Mouse (Mus musculus) olfactory bulb, adult 2 months (tissue): ENCODE results near the gene Ddx58. TPM values are rescaled to one million over a fixed set of nuclear protein-coding genes. Genes with fewer than 3 reads are reported as not detected.

ENCODE experiments used
- H3K27ac ChIP-seq: fragments of 200-500 bp; 2 replicates; pipeline ENCODE4 v1.5.1; 2012; ENCODE audit warnings: low read depth, low read length; ENCODE audit not compliant: insufficient read depth
- H3K4me1 ChIP-seq: fragments of 200-500 bp; 2 replicates; pipeline ENCODE4 v1.6.1; 2012; ENCODE audit warnings: low read length; ENCODE audit not compliant: control insufficient read depth, insufficient read depth
- H3K4me3 ChIP-seq: fragments of 200-500 bp; 2 replicates; pipeline ENCODE4 v1.5.1; 2012; ENCODE audit warnings: mild to moderate bottlenecking, low read depth, low read length, moderate library complexity; ENCODE audit not compliant: insufficient read depth
- CTCF ChIP-seq: fragments of 200-500 bp; IDR thresholded peaks from 2 replicates; pipeline ENCODE4 v1.5.1; 2012; ENCODE audit warnings: low read depth, mild to moderate bottlenecking, low read length, moderate library complexity; ENCODE audit not compliant: insufficient read depth
- POLR2A ChIP-seq: fragments of 200-500 bp; IDR thresholded peaks from 2 replicates; pipeline ENCODE4 v1.6.1; 2012; ENCODE audit warnings: mild to moderate bottlenecking, low read depth, low read length, moderate library complexity; ENCODE audit not compliant: insufficient read depth
- WGBS: fragments of 180-500 bp; shearing (Covaris S2); methylation state at CpG from one replicate; pipeline ENCODE4 v1.1.7; 2018; 5-methylcytosine and 5-hydroxymethylcytosine counted together
- polyA plus RNA-seq: library from polyadenylated mRNA; stranded (reverse); fragments of >200 nt; gene quantifications from 2 replicates; pipeline ENCODE4 v1.2.4, GENCODE M21; 2012; ENCODE audit warnings: low replicate concordance; ENCODE audit not compliant: missing spikeins, insufficient read depth, insufficient read length

The Ddx58 gene
- polyA plus RNA-seq, 1 experiment = not detected

DNA sequence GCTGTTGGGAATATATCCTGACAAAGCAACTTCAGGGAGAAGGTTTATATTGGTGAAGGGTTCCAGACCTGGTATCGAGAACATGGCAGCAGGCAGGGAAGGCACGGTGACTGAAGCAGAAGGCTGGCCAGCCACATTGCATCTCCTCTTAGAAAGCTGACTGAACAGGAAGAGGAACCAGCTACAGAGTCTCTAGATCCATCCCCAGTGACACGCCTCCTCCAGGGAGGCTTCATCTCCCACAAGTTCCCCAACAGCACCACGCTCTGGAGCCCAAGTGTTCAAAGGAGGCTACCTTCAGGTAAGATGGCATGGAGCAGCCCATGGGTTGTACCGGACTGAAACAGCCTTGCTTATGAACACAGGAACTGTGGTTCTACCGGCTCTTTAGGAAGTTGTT lies 37.4 kb downstream of the Ddx58 start:
- Histone ChIP-seq H3K27ac (no peak overlapping the region), H3K4me3 (no peak overlapping the region), H3K4me1 (no peaks in the 10 kb centered on the region)
- 93% methylated on average over 6 of the region's 6 CpGs for WGBS
- TF ChIP-seq CTCF = no peak
- TF ChIP-seq POLR2A = no peak

DNA sequence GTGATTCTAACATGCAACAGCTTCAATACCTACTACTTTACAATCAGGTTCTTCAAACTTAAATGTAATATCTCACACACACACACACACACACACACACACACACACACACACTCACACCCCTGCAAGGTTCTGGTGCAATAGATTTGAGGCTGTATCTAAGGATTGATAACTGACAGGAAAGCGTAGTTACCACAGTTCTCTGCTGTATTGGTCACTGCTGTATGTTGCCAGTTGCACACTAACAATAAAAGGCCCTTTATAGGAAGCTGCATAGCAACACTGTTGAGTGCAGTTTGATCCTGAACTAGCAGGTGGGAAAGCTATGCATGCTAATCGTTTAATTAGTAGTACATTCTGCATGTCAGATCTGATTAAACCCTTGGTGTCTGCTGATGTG lies 44.3 kb downstream of the Ddx58 start:
- 90% methylated on average over 2 of the region's 2 CpGs for WGBS
- TF ChIP-seq CTCF = no peak
- no peak for TF ChIP-seq POLR2A
- Histone ChIP-seq H3K4me3 (no peak overlapping the region), H3K4me1 (no peaks in the 10 kb centered on the region), H3K27ac (no peak overlapping the region)

DNA sequence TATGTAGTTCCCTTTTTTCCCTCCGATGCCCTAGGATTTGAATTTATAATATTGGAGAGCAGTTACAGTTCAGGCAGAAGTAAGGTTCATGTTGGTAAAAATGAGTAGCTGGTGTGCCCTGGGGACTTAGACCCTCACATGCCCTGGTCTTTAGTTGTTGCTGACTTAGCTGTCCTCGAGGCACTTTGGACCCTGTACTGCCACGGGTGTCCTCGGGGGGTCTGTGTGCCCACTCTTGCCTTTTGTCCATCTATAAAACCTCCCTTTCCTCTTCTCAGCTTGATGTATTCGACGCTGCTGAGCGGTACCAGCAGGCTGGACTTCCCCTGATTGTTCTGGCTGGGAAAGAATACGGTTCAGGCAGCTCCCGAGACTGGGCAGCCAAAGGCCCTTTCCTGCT lies 46.2 kb downstream of the Ddx58 start:
- H3K4me1 ChIP-seq = no peaks in the 10 kb centered on the region
- no peak overlapping the region for H3K27ac ChIP-seq
- 60% methylated on average over 9 of the region's 9 CpGs for WGBS
- TF ChIP-seq CTCF (no peak), POLR2A (no peak)
- no peak overlapping the region for H3K4me3 ChIP-seq

DNA sequence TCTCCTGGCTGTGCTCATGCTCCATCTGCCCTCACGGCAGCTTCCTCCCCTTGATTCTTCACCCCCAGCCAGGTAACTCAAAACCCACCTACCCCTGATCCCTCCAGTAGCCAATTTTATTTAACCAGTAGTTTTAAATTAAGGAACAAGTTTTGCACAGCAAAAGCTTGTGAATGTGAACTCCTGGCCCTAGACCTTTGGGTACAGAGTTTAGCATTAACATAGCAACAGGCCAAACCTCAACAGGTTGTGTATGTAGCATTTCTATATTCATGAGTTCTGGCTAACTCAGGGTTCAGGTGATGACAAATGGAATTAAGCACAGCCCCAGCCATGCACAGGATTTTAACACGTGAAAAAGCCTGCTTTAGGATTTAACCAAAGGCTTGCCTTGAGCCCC lies 47.4 kb downstream of the Ddx58 start:
- TF ChIP-seq CTCF (no peak), POLR2A (no peak)
- WGBS = 73% methylated on average over 2 of the region's 2 CpGs
- Histone ChIP-seq H3K27ac (no peak overlapping the region), H3K4me3 (no peak overlapping the region), H3K4me1 (no peaks in the 10 kb centered on the region)

- WGBS = 91% methylated on average over 7 of the region's 7 CpGs
- Histone ChIP-seq H3K27ac (no peak overlapping the region), H3K4me3 (no peak overlapping the region), H3K4me1 (no peaks in the 10 kb centered on the region)
- TF ChIP-seq POLR2A = no peak
- no peak for TF ChIP-seq CTCF
Measured at GRCm38 (mm10) chr4:40187956-40188355, 51.7 kb downstream of the Ddx58 start.

- H3K4me1 ChIP-seq = no peaks in the 10 kb centered on the region
- TF ChIP-seq CTCF = no peak
- no peak for TF ChIP-seq POLR2A
- H3K4me3 ChIP-seq = no peak overlapping the region
- 93% methylated on average over 5 of the region's 5 CpGs for WGBS
- H3K27ac ChIP-seq = no peak overlapping the region
Measured at GRCm38 (mm10) chr4:40184470-40184869, 55.2 kb downstream of the Ddx58 start.

GRCm38 (mm10) chr4:40183781-40184180 lies 55.8 kb downstream of the Ddx58 start:
- TF ChIP-seq POLR2A = no peak
- TF ChIP-seq CTCF = no peak
- Histone ChIP-seq H3K4me3 (no peak overlapping the region), H3K27ac (no peak overlapping the region), H3K4me1 (no peaks in the 10 kb centered on the region)
- 94% methylated on average over 6 of the region's 6 CpGs for WGBS

DNA sequence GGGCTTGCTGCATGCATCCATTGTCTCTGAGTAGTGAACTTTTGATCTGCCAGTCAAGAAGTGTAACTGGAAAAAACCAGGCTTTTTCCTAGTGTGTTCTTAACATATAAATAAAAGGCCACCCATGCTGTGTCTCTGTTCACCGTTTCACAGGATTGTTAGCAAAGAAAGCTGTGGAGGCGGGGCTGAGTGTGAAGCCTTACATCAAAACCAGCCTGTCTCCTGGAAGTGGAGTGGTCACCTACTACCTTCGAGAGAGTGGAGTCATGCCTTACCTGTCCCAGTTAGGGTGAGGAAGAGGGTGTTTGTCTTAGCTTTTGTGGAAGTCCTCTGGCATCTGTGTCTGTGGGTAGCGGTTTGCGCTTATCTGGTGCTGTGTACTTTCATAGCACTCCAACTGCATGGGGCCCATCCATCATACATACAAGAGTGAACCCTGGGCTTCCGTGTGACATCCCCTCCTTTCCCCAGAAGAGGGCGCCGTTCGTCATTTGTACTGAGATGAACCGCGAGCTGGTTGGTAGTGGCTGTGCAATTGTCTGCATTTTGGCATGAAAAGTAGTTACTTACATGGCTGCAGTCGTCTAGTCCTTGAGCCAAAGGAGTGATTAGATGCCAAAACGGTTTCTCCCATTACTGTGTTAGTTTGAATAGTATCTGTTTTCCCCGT lies 56.8 kb downstream of the Ddx58 start:
- TF ChIP-seq CTCF (no peak; the same call in 1 of the 2 replicates), POLR2A (no peak)
- no peak overlapping the region for H3K4me3 ChIP-seq
- WGBS = 28% methylated on average over 14 of the region's 14 CpGs
- H3K4me1 ChIP-seq = no peaks in the 10 kb centered on the region
- H3K27ac ChIP-seq = no peak overlapping the region

GRCm38 (mm10) chr4:40181681-40182080 lies 57.9 kb downstream of the Ddx58 start:
- TF ChIP-seq POLR2A = no peak
- Histone ChIP-seq H3K4me3 (no peak overlapping the region), H3K4me1 (no peaks in the 10 kb centered on the region), H3K27ac (no peak overlapping the region)
- 83% methylated on average over 8 of the region's 8 CpGs for WGBS

DNA sequence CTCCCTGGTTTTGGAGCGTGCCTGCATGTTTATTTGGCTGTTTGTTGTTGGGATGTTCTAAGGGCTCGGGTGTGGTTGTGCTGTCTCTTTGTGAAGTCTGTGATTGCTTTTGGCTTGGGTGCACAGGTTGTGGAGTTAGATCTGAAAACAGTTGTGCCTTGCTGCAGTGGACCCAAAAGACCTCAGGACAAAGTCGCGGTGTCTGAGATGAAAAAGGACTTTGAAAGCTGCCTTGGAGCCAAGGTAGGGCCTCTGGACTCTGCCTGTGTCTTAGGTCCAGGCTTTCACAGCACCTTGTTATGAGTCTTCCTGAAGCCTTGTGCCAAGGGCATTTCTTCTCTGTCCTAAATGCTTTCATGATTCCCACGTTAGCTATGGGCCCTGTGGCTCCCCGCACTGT lies 59.6 kb downstream of the Ddx58 start:
- H3K4me3 ChIP-seq = no peak overlapping the region
- no peak overlapping the region for H3K27ac ChIP-seq
- TF ChIP-seq POLR2A = no peak
- no peak for TF ChIP-seq CTCF
- WGBS = 93% methylated on average over 6 of the region's 6 CpGs
- H3K4me1 ChIP-seq = no peaks in the 10 kb centered on the region
